Mouse (Mus musculus): ENCODE measurements around the gene Col4a1.

DNA sequence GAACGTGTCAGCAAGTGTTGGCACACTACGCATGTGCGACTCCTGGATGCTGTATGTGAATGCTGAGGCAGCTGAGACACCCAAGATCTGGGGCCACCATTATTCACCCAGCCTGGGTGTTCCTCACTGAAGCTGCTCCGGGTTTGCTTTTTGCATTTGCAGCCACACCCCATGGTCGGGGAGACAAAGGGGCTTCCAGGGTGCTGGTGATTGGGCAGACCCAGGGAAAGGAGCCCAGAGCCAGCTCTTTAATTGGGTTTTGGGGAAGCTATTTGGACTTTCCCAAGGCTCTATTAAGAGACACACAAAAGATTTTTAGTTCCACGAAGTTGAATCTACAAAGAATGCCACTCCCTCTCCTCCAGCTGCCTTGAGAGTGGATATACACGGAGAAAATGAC is 85.2 kb downstream of the Col4a1 start:
- no peak for TF ChIP-seq CTCF (IDR thresholded peaks at IDR 0.05; ENCODE audit: extremely low read depth, insufficient read depth, insufficient read length, insufficient replicate concordance)
- no peak for TF ChIP-seq POLR2A (IDR thresholded peaks at IDR 0.05; ENCODE audit: low read depth, low read length)
